Mouse (Mus musculus) mature B cell (primary cell): ENCODE measurements around the gene Eml4.

Source experiments
- in situ Hi-C: fragments of 300-500 bp; cut with MboI; formaldehyde crosslinking; loops from 2 replicates; pipeline ENCODE4 v1.14.3; 2019

Gene Eml4

DNA sequence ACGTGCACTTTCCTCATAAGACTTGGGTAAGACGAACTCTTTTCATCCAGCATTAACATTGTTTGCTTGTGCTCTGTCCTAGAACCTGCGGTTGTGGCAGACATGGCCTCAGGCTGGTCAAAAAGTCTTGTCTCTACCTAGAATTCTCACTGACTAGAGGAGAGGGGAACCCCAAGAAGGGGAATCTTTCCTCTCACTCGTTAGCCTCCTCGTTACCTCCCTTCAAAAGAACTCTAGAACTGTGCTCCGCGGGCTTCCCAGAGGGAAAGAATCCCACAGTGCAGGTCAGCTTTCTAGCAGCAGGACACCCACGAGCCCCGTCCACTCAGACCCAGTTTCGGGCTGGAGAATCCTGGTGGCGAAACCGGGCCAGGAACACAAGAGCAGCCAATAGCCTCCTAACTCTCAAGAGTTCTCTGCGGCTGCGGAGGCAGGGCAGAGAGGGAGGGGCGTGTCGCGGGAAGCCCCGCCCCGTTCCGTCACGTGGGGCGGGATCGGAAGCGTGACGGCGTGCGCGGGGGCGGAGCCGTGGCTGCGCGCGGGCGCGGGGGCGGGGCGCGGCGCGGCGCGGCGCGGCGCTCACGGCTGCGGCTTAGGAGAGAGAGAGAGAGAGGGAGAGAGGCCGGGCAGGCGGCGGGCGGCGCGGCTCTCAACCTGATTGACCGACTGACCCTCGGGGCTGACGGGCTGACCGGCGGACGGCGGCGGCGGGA, at the start of gene Eml4:
Gene Eml4 (plus strand): TSS at position 553 of the 713 bp plus-strand sequence.
- in situ Hi-C loops: no loop called here

DNA sequence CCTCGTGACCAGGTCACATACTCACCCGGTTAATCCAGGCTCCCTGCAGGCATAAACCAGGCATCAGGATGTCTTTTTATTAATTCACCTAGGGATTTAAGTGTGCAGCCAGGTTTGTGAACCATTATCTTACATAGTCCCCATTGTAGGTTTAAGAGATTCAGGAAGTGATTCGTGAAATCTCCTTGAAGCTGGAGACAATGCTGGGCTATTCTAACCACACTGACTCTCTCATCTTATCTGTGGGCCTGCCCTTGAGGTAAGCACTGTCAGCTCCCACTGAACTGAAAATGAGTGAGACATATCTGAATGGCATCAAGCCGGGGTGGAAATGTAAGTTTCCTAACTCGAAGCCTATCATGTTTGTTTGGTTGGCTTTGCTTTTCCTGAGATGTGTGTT, 49.3 kb upstream of the Eml4 start:
- in situ Hi-C loops: no loop called here

DNA sequence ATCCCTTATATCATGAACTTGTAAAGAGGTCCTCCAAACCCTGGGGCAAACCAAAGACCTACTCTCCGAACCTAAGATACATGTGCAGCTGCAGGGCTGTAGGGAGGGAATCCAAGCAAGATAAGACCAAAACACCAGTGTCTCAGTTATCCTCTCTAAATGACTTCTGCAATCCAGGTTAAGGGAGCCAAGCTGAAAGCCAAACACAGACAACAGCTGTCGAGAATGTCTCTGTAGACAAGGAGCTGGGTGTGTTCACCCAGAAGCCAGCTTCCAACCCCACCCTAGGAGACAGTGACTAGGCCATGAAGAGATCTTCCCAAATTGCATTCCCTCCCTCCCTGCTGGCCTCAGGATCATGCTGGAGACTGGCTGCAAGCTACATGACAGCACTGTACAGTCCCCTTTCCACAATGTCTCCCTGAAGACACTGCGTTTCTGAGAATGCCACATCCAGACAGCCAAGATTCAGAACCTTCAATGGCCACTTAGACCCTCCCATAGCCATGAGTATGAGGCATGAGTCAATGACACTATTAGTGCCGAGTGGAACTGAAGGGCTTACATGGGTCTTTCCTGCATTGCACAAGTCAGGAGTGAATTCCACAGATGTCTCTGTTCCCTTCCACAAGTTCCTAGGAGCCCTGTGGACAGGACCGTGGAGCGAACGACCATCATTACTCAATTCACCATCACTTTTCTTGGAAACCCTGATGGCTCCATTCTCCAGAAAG, 46.5 kb upstream of the Eml4 start:
- in situ Hi-C loops: no loop called here

DNA sequence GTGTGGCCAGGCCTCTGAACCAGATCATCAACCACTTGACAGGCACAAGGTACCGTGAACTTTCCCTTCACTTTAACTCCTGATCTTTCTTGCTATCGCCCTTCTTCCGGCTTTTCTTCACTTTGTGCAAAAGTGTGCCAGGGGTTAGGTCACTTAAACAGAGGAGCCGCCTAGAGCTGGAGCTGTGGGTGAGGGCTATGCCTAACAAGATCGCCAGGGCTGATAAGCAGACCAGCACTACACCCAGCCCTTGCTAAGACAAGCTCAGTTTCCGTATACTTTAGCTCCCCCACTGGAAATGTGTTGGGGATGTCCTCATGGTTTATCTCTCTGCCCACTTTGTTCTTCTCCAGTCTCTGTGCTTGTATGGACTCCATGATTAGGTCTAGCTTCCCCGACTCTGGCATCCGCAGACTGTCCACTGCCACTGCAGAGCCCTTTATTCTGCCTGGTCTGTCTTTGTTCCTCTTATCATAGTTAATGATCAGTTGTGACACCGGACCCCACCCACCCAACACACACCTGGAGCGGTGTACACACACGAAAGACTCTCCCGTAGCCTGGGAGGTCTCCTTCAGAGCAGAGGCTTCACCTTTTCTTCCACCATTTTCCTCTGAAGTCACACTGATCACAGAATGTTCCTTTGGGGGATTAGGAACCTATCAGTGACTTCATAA, 43.6 kb upstream of the Eml4 start:
- in situ Hi-C loops: no loop called here

DNA sequence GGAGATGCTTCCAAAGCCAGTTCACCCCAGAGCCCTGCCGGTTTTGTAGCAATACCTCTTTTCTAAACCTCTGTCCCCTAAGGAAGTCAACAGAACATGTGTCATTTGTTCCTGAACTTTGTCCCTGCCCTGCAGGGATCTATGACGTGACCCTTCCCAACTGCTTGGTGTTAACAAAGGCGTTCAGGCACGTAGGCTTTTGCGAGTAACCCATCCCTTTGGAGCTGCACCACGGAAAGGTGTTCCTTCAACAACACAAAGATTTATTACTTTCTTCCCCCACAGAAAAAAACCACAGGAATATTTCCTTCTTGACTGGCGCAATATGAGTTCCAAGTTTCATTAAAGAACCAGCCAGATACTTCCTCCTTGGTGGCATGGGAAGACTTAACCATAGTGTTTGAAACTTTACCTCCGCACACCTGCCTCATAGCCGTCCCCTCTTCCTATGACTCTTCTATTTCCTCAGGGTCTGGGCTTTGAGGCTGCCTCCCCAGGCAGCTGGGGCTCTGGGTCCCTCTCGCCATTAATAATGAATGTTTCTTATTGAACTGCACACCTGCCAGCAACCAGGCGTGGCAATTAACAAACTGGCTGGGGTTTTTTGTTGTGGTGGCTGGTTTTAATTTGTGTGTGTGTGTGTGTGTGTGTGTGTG, 43.0 kb upstream of the Eml4 start:
- in situ Hi-C loops: no loop called here

DNA sequence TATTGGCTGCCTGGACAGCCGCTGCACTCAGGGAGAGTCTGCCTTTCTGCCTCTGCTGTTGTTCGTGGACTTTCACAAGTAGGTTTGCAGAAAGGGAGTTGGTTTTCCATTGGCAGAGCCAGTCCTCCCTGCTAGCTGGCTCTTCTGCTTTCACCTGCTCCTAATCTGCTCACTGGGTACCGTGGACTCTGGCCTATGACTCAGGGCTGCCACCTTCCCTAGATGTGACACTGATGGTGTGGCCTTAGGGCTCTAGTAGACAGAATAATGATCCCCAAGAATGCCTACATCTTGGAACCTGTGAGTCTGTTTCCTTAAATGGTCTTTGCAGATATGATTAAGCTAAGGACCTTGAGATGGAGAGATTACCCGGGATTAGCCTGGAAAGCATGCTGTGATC, 42.3 kb upstream of the Eml4 start:
- in situ Hi-C loops: no loop called here

DNA sequence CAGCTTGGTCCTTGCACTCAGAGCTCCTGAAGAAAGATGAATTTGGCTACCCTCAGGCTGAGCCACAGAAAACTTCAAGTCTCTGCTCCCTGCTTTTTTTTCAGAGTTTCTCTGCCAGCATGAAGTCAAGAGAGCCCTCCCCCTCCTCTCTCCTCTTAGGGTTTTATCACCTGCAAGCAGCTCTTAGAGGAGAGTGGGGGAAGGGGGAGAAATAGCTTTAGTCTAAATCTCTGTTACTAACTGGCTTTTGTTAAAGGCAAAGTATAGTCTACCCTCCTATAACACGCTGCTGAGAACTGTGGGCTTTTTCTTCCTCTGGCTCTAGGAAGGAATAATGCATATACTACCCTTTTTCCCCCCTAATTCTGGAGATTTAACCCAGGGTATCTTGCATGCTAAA, 41.5 kb upstream of the Eml4 start:
- in situ Hi-C loops: no loop called here

DNA sequence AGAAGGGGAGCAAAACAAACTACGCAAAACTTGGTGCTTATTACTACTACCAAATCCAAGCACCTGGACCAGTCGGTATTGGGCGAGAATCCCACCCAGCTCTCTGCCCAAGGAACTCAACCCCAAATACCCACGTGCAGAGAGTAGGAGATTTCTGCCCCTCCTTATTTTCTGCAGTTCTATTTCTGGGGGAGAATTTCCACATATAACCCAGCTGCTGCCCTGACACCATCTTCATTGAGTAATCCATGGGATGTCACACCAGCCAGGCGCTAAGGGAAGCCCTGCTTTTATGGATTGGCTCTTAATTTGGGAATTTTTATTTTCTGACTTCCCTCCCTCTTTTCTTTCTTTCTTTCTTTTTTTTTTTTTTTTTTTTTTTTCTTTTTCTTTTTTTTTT, 38.9 kb upstream of the Eml4 start:
- in situ Hi-C loops: no loop called here

DNA sequence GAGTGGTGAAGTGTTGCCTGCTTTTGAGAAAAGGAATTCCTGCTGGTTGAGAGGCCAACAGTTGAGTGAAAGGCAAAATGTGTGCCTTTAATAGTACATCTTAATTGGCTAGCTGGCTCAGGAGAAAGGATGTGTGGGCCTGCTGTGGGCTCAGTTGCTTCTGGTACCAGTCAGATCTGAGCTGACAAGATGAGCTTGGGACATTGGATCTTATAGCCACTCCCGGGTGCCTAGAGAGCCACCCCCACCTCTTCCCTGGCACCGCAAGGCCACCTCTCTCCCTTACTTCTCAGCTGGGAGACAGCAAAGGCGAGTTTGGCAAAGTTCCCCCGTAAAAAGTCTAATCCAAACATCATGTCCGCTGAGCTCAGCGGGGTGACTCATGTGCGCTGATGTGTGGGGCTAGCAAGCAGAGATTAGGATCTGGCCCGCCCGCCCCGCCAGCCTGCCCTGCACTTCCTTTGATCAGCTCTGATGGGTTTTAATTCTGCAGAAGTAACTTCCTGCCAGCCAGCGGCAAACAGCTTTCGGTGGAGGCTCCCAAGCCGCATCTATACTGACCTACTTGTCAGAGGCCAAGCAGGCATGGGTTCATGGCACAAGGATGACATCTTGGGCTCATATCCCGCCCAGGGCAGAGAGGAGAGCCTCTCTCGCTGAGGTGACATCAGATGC, 38.4 kb upstream of the Eml4 start:
- in situ Hi-C loops: no loop called here

DNA sequence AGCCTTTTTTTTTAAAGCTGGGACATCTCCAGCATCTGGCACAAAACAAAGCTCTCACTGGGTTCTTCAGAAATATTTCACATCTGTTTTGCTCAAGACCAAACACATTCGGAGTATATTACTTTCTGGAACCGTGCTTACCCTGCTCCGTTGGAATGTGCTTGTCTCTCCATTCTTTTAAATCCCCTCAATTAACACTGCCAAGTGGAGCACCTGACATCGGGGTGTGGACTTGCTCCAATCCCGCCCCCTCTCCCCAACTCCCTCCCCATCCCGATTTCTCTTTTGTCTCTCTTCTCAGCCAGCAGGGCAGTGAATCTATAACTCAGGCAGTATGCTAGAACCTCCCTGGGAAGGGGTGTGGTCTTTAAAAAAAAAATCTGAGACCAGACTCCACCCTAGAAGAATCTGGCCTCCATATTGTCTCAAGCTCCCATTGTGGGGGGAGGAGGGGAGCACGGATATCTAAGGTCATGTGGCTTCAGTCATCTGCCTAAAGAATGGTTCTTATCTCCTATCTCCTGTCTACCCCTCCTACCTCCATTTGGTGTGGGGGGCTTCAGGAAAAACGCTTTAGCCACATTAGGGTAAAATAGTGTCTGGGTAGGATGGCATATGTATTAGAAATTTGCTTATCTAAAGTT, 37.6 kb upstream of the Eml4 start:
- in situ Hi-C loops: no loop called here

DNA sequence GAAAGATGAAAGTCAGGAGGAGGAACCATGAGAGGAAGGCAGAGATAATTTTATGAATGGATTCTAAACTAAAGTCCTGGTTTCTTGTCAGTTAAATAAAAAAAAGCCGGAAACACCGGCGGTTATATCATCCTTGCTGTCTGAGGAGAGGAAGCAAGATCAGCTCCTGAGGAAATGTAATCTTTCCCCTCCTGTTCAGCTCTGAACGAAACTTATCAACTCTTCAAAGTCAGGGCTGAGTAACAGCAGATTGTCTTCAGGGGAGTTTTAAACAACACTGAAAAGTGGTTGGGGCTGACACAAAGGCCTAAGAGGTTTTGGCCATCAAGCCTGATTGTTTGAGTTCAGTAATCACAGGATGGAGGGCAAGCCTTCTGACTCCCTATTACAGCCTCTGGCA, 35.3 kb upstream of the Eml4 start:
- in situ Hi-C loops: no loop called here

DNA sequence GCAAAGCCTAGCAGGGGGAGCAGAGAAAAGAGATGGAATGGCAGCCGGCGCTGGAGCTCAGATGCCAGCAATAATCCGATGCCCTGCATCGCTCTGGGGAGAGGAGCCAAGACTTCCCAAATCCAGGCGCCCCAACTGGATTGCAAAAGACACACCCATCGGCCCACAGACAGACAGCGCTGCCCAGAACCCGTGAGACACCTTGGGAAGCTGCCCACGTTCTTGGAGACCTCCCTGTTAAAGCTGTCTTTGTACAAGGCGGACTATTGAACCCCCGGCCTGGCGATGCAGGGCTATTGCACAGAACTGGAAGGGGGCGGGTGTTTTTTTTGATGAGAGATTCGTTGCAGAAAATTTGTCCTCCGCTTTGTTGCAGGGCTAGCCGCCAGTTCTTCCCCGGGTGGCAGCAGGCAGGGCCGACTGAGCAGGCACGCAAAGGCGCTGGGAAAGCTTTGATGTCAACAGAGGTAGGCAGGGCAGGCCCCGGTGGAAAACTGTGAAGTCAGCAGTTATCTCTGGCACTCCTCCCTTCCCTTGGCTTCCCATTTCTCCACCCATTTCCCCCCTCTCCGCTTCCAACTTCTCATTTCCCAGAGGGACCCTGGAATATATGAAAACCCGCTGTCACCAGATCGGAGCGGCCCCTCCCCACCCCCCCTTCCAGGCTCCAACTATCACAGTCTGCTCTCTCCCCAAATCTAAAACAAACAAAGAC, 28.0 kb upstream of the Eml4 start:
- in situ Hi-C loops: no loop called here

DNA sequence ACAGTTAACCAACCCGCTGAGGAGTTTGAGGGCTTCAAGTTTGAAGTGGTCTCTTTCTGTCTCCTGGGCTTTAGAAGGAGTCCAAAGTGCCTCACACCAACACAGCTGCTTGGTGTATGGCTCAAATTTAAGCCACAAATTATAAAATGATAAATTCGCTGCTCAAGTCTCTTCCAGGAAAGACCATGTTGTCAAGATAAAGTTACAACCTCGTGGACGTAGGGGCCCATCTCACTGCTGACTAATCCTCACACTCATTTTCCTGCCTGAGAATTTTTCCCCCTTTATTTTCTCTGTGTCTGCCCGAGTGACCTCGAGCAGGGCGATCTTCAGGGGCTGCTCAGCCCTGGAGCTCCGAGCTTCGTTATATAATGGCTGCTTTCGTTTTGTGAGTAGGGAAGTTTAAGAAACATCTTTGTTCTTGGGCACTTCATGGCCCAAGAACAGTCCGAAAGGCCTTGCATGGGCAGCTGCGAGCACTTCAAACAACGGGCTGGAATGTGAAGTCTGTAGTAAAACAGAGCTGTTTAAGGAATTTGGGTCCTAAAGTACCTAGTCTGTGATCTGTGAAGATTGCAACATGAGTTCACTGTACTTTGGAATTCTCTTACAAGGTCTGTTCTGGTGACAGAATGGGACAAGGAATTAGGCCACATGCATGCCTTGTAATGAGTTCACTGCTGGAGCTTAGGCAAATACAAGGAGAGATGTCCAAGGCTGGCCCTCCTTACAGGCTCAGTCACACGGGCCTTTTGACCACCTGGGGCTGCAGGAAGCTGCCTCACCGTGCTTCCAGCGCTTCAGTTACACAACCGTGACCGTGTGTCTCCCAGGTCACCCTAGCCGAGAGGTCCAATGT, 27.1 kb upstream of the Eml4 start:
- in situ Hi-C loops: no loop called here

DNA sequence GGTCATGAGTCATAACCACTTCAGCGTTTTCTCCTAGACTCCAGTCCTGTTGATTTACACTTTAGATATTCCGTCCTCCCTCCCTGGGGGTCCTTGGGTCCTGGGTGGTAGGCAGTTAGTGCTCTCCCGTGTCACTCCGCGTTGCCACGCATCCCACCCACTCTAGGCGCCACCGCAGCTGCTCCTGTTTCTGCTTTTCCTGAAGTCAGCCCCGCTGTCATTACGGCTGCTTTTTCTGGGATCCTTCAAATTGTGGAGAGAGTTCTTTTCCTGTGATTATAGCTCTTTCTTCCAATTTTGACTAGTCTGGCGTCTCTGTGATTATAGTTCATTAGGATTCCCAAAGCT, 26.5 kb upstream of the Eml4 start:
- in situ Hi-C loops: no loop called here

DNA sequence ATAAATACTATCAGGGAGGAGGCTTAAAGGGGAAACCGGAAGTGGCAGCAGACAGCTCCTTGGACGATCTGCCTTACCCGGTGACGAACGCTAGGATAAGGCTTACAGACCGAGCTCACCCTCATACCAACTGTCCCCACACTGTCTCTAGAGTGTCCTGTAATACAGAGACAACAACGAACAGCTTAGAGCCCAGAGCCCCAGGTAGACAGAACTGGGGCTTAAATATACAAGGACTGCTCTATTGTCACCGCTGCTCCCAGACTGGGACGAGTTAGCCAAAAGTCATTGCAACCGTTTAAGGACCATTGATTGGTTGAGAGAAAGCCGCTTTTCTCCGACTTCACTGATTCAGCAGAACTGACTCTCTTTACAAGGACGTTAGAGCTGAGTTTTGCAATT, 15.5 kb upstream of the Eml4 start:
- in situ Hi-C loops: loop anchor here (5.0 kb wide), 1 partner anchor 63 kb away; no protein-coding TSS in a partner anchor

DNA sequence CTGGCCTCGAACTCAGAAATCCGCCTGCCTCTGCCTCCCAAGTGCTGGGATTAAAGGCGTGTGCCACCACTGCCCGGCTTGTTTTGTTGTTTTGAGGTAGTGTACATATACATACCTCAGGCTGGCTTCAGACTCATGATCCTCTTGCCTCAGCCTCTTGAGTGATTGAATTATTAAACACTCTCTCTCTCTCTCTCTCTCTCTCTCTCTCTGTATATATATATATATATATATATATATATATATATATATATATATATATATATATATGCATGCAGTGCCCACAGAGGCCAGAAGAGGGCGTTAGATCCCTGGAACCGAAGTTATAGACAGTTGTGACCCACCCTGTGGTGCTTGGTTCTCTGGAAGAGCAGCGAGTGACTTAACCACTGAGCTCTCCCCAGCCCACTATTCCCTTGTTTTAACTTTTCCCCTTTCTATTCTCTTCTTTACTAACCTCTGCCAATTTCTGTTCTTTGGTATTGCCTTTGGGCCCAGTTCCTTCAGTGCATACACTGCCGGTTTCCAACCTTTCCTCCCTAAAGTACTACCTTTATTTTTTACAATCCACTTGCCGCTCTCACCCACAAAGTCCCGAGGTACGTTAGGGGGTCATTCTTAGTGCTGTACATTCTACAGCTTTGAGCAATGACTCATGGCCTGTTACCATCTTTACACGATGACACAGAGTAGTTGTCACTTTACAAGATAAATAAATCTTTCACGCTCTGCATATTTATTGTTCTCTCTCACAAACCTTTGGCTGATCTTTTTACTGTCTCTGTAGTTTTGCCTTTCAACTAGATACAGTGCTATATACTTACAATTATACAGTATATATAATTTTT, 13.5 kb upstream of the Eml4 start:
- in situ Hi-C loops: loop anchor here (5.0 kb wide), 1 partner anchor 65 kb away; no protein-coding TSS in a partner anchor

DNA sequence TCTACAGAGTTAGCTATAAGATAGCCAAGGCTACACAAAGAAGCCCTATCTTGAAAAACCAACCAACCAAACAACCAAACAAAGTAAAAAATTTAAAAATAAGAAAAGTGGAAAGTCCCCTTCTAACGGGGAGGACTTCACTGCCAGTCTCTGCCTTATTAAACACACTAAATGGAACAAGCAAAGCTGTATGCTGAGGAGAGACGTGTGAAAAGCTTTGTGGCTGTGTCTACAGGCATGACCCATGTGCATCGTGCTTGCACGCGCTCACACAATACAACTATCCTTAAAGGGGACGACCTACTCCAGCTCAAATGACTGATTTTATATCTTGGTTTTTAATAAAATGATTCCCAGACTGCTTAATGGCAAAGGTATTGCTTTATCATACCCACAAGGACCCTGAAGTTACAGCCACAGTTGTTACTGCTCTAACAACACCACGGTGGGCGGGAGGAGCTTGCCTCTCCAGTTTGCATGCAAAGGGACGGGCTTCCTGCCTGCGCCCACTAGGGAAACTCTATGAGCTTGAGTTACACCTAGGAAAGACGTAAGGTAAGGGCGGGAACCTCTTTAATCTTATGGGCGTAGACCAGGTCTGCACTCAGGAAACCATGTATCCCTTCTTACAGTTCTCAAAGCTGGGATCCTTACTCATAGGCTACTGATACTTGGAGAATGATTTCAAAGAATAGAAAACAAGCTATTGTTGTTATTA, 11.2 kb upstream of the Eml4 start:
- in situ Hi-C loops: loop anchor here (5.0 kb wide), 1 partner anchor 67 kb away; no protein-coding TSS in a partner anchor

DNA sequence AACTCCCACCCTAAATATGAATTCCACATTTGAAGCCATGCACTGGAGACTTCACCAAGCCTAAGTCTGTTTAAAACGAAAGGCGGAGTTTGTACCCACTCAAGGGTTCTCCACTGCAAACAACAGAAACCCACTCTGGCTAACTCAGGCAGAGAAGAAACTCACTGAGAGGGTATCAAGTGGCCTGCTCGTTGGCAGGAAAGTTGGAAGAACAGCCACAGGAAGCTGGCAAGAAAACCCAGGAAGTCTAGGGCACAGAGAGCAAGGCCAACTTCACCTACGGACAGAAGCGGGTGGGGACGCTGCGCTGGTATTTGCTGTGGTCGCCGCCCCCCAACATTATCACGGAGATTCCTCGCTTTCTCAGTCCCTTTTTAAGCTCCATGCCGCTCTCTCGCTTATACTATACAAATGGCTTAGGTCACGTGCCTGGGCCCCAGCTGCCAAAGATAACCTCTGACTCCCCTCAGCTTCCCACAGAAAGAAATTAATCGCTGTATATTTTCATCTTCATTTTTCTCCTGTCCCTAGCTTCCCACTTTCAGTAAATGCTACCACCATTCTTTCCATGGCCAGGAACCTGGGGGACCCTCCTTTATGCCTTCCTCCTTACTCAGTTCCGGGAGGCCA, 9.7 kb upstream of the Eml4 start:
- in situ Hi-C loops: no loop called here
